18 mouse cellular contexts compared by ENCODE assay signal in the genomic region with DNA sequence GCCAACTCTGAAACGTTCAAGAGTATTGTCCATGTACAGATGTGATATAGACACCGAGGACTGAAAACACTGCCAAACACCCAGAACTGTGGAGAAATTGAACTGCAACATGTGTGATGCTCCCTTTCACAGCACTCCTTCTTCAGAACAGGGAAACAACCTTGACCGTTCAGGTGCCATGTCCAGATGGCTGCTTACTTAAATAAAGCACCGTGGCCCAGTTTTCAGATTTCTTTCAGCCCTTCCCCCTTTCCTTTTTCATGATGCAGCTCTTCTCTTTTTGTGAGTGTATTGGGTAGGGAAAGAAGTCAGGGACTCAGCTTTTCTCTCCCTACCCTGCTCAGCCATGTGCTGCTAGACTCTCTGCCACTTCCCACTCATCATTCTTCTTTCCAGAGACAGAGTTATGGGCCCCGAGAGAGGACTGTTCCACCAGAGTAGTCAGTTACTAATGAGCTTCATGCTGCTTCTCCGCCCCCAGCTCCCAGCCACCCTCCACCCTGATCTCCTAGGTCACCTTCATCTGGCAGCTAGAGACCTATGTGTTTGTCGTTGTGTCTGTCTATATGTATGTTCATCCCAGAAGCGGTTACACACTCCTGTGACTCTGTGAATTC.
DNase-seq lines count a peak whose midpoint lies in the region; ATAC-seq and TF ChIP-seq lines count a peak whose summit lies in the region.
"Had no signal": no experiment of that assay in that cellular context is flagged by ENCODE, and none has a peak within 500 bp of the region (broad histone marks: within the 10 kb centered on the region; RNA-seq: fewer than 3 reads in every experiment).

No protein-coding gene starts in this region.

- DNase-seq in hindbrain, embryonic 11.5 days (ENCODE audit: low spot score) = no peak
- peak; percentile 33 for DNase-seq in kidney, adult 2 months
- DNase-seq in kidney, postnatal 36 days = peak; percentile 21 to 28
- no peak for DNase-seq in T-cell, adult 2 months (ENCODE audit: low spot score)
- no peak for DNase-seq in layer of hippocampus, adult 8-10 months (ENCODE audit: low spot score in 2 of 2)
- DNase-seq in gastrocnemius, postnatal 10 days = no peak
- DNase-seq: gastrocnemius, postnatal 25 days; liver, embryonic 13.5 days; lung, postnatal 10 days had no signal

- no peaks in the 10 kb centered on the region for H3K4me1 ChIP-seq in hindbrain, embryonic 11.5 days (replicated peaks; ENCODE audit: control insufficient read depth, insufficient read depth, low read length)
- 0 out of 2 replicates have a peak, but pooled peaks cover 2% of the 10 kb centered on the region for H3K4me1 ChIP-seq in hindbrain, embryonic 12.5 days
- no peaks in the 10 kb centered on the region for H3K4me1 ChIP-seq in kidney, adult 2 months (ENCODE audit: control insufficient read depth, insufficient read depth, low read length)
- H3K4me1 ChIP-seq: hindbrain, embryonic 10.5 days; intestine, embryonic 15.5 days; liver, embryonic 13.5 days had no signal

- no peak overlapping the region for H3K4me3 ChIP-seq in hindbrain, embryonic 11.5 days (ENCODE audit: low read depth, low read length)
- H3K4me3 ChIP-seq in hindbrain, embryonic 12.5 days = no peak overlapping the region
- H3K4me3 ChIP-seq in kidney, adult 2 months (ENCODE audit: insufficient read depth, low read depth, low read length) = no peak overlapping the region
- H3K4me3 ChIP-seq: forebrain, embryonic 13.5 days; heart, embryonic 13.5 days; hindbrain, embryonic 10.5 days; intestine, embryonic 15.5 days; limb, embryonic 10.5 days; liver, embryonic 13.5 days; myocyte had no signal

- TF ChIP-seq CTCF in kidney, adult 2 months (conservative IDR thresholded peaks at IDR 0.05; ENCODE audit: insufficient read depth, insufficient read length, low read depth, low read length) = no peak

- no peaks in the 10 kb centered on the region for H3K9me3 ChIP-seq in hindbrain, embryonic 11.5 days (ENCODE audit: control insufficient read depth, low read length)
- no peaks in the 10 kb centered on the region for H3K9me3 ChIP-seq in hindbrain, embryonic 12.5 days (replicated peaks)
- H3K9me3 ChIP-seq: forebrain, embryonic 13.5 days; heart, embryonic 13.5 days; hindbrain, embryonic 10.5 days; intestine, embryonic 15.5 days; limb, embryonic 10.5 days; liver, embryonic 13.5 days had no signal

- TF ChIP-seq POLR2A in kidney, adult 2 months (IDR thresholded peaks at IDR 0.05; ENCODE audit: low read depth, low read length) = no peak

- no peaks in the 10 kb centered on the region for H3K36me3 ChIP-seq in hindbrain, embryonic 11.5 days (ENCODE audit: control insufficient read depth, insufficient read depth, low read length)
- H3K36me3 ChIP-seq in hindbrain, embryonic 12.5 days = no peaks in the 10 kb centered on the region
- no peaks in the 10 kb centered on the region for H3K36me3 ChIP-seq in kidney, adult 2 months (ENCODE audit: control insufficient read depth, insufficient read depth, low read length)
- H3K36me3 ChIP-seq: G1E; heart, embryonic 13.5 days; hindbrain, embryonic 10.5 days; intestine, embryonic 15.5 days; limb, embryonic 10.5 days; liver, embryonic 13.5 days had no signal

- H3K4me2 ChIP-seq in hindbrain, embryonic 11.5 days (replicated peaks; ENCODE audit: low read depth, low read length) = no peak overlapping the region
- H3K4me2 ChIP-seq in hindbrain, embryonic 12.5 days (replicated peaks) = no peak overlapping the region
- H3K4me2 ChIP-seq: forebrain, embryonic 13.5 days; heart, embryonic 13.5 days; intestine, embryonic 15.5 days; liver, embryonic 13.5 days; midbrain, embryonic 11.5 days had no signal

- no peak overlapping the region for H3K27ac ChIP-seq in hindbrain, embryonic 11.5 days (ENCODE audit: low read depth, low read length)
- H3K27ac ChIP-seq in hindbrain, embryonic 12.5 days = no peak overlapping the region
- no peak overlapping the region for H3K27ac ChIP-seq in kidney, adult 2 months (ENCODE audit: insufficient read depth, low read depth, low read length)
- H3K27ac ChIP-seq: forebrain, embryonic 13.5 days; heart, embryonic 13.5 days; hindbrain, embryonic 10.5 days; intestine, embryonic 15.5 days; limb, embryonic 10.5 days; liver, embryonic 13.5 days had no signal

- no peaks in the 10 kb centered on the region for H3K27me3 ChIP-seq in hindbrain, embryonic 11.5 days (ENCODE audit: control insufficient read depth, insufficient read depth, low read length)
- H3K27me3 ChIP-seq in hindbrain, embryonic 12.5 days = no peaks in the 10 kb centered on the region
- 0 out of 2 replicates have a peak, but pooled peaks cover 1% of the 10 kb centered on the region for H3K27me3 ChIP-seq in kidney, adult 2 months (replicated peaks; ENCODE audit: control insufficient read depth, insufficient read depth, low read length)
- H3K27me3 ChIP-seq: forebrain, embryonic 13.5 days; heart, embryonic 13.5 days; intestine, embryonic 15.5 days; liver, embryonic 13.5 days had no signal

- WGBS in hindbrain, embryonic 11.5 days = 80% methylated on average over 8 of the region's 8 CpGs
- WGBS in hindbrain, embryonic 12.5 days = 78% methylated on average over 8 of the region's 8 CpGs
- WGBS in kidney, adult 2 months = 23% methylated on average over 8 of the region's 8 CpGs

- H3K9ac ChIP-seq in hindbrain, embryonic 11.5 days (ENCODE audit: low read depth, low read length) = no peak overlapping the region
- no peak overlapping the region for H3K9ac ChIP-seq in hindbrain, embryonic 12.5 days
- H3K9ac ChIP-seq: forebrain, embryonic 13.5 days; heart, embryonic 13.5 days; intestine, embryonic 15.5 days; liver, embryonic 13.5 days had no signal

- peak; percentile 33; the same call in 1 of the 2 replicates for ATAC-seq in hindbrain, embryonic 11.5 days (ENCODE audit: low FRiP score)
- ATAC-seq in hindbrain, embryonic 12.5 days (ENCODE audit: low FRiP score) = no peak
- ATAC-seq: forebrain, embryonic 13.5 days; intestine, embryonic 15.5 days had no signal

Comparison
In these comparisons a context has a peak if more than half of its experiments do, and no peak if none do; other contexts are left out.
1. DNase-seq: peak in kidney, adult 2 months (single experiment) and kidney, postnatal 36 days (2 of 2); none in hindbrain, embryonic 11.5 days (single experiment), T-cell, adult 2 months (single experiment), layer of hippocampus, adult 8-10 months (0 of 2) and gastrocnemius, postnatal 10 days (single experiment).